Mouse (Mus musculus) olfactory bulb, adult 2 months (tissue): ENCODE measurements around the gene Pdpn.

Source experiments
- CTCF ChIP-seq: fragments of 200-500 bp; IDR thresholded peaks from 2 replicates; pipeline ENCODE4 v1.5.1; 2012; ENCODE audit warnings: low read depth, mild to moderate bottlenecking, low read length, moderate library complexity; ENCODE audit not compliant: insufficient read depth
- POLR2A ChIP-seq: fragments of 200-500 bp; IDR thresholded peaks from 2 replicates; pipeline ENCODE4 v1.6.1; 2012; ENCODE audit warnings: mild to moderate bottlenecking, low read depth, low read length, moderate library complexity; ENCODE audit not compliant: insufficient read depth

DNA sequence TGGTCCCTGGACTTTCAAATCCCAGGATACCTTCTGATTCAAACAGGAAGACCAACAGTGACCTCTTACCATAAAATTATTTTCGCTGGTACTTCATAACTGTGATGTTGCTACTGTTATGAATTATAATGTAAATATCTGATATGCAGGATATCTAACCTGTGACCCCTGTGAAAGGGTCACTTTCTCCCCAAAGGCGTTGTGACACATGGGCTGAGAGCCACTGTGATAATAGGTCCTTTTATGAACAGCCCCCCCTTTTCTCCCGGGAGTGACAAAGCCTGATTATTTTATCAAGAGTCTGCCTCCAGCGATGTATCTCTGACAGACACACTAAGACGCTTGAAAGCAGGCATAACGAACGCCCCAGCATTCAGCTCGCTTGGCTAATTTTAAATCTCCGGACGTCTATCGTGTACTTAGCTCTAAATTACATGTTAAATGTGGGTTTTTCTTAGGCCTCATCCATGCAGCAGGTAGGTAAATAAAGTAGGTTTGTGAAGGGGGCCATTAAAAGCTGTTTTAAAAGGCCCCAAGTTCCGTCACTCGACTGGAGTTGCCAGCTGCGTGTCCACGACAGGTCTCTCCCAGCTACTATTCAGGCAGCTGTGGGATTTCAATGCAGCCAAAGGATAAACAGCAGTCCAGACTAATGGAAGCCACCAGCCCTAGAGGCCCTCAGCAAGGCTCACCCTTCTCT, 25.7 kb upstream of the Pdpn start:
- no peak for TF ChIP-seq CTCF
- TF ChIP-seq POLR2A, result no peak
